Mouse (Mus musculus): Measurements from ENCODE around the gene Arpc5l.

The Arpc5l gene

GRCm38 (mm10) chr2:39004880-39005435 is at the start of gene Arpc5l:
Gene Arpc5l, plus strand, starts transcription at chr2:39005348.
- in situ Hi-C loops (cut with MboI, MseI) = no loop called here

GRCm38 (mm10) chr2:38956062-38956461 is 49.1 kb upstream of the Arpc5l start:
- in situ Hi-C loops (cut with MboI, MseI) = no loop called here

- in situ Hi-C loops (cut with MboI, MseI) = no loop called here
Observed at GRCm38 (mm10) chr2:38957671-38958223, 47.4 kb upstream of the Arpc5l start.

- in situ Hi-C loops (cut with MboI, MseI) = no loop called here
Observed at GRCm38 (mm10) chr2:38964198-38964597, 41.0 kb upstream of the Arpc5l start.

GRCm38 (mm10) chr2:38969650-38970049 is 35.5 kb upstream of the Arpc5l start:
- in situ Hi-C loops (cut with MboI, MseI) = no loop called here

GRCm38 (mm10) chr2:38970057-38970456 is 35.1 kb upstream of the Arpc5l start:
- in situ Hi-C loops (cut with MboI, MseI) = no loop called here

- in situ Hi-C loops (cut with MboI, MseI) = no loop called here
Observed at GRCm38 (mm10) chr2:38973223-38973622, 31.9 kb upstream of the Arpc5l start.

- in situ Hi-C loops (cut with MboI, MseI) = no loop called here
Observed at GRCm38 (mm10) chr2:38973701-38974100, 31.4 kb upstream of the Arpc5l start.

- in situ Hi-C loops (cut with MboI, MseI) = no loop called here
Observed at GRCm38 (mm10) chr2:38974171-38974570, 31.0 kb upstream of the Arpc5l start.

GRCm38 (mm10) chr2:38975181-38975580 is 30.0 kb upstream of the Arpc5l start:
- in situ Hi-C loops (cut with MboI, MseI) = no loop called here

- in situ Hi-C loops (cut with MboI, MseI) = no loop called here
Observed at GRCm38 (mm10) chr2:38975941-38976805, 29.0 kb upstream of the Arpc5l start.

GRCm38 (mm10) chr2:38977837-38978236 is 27.3 kb upstream of the Arpc5l start:
- in situ Hi-C loops (cut with MboI, MseI) = no loop called here

GRCm38 (mm10) chr2:38983456-38983855 is 21.7 kb upstream of the Arpc5l start:
- in situ Hi-C loops (cut with MboI, MseI) = no loop called here

GRCm38 (mm10) chr2:38986580-38986979 is 18.6 kb upstream of the Arpc5l start:
- in situ Hi-C loops (cut with MboI, MseI) = no loop called here

- in situ Hi-C loops (cut with MboI, MseI) = no loop called here
Observed at GRCm38 (mm10) chr2:38987371-38987770, 17.8 kb upstream of the Arpc5l start.

GRCm38 (mm10) chr2:38987803-38988510 is 17.2 kb upstream of the Arpc5l start:
- in situ Hi-C loops (cut with MboI, MseI) = no loop called here

- in situ Hi-C loops (cut with MboI, MseI) = no loop called here
Observed at GRCm38 (mm10) chr2:38988929-38989328, 16.2 kb upstream of the Arpc5l start.

GRCm38 (mm10) chr2:38992004-38992403 is 13.1 kb upstream of the Arpc5l start:
- in situ Hi-C loops (cut with MboI, MseI) = loop anchor here (10.0 kb wide), 1 partner anchor 197 kb away; no protein-coding TSS in a partner anchor

GRCm38 (mm10) chr2:38992452-38992851 is 12.7 kb upstream of the Arpc5l start:
- in situ Hi-C loops (cut with MboI, MseI) = loop anchor here (10.0 kb wide), 1 partner anchor 198 kb away; no protein-coding TSS in a partner anchor

- in situ Hi-C loops (cut with MboI, MseI) = loop anchor here (5.0 to 10.0 kb wide), 2 partner anchors 65 to 203 kb away; partner anchors contain the start of gene Olfml2a
Observed at GRCm38 (mm10) chr2:38997386-38998374, 7.5 kb upstream of the Arpc5l start, which contains the start of gene Wdr38. Gene Wdr38, plus strand, starts transcription at chr2:38997476.

Data from T-helper 2 cell (primary cell).